Mouse (Mus musculus) intestine, embryonic 15.5 days (tissue): ENCODE data around the gene Lrrc39. TPM values are rescaled to one million over a fixed set of nuclear protein-coding genes. Genes with fewer than 3 reads are reported as not detected.
"Not testable (repeated sequence)": the region's sequence is repeated elsewhere in the genome, so short reads cannot be mapped to it uniquely, and the experiment has no call there.

Experiments
- ATAC-seq: fragments of 200-750 bp; cut with Nextera tagmentation; 2 replicates; pipeline ENCODE4 v1.8.0; 2017; ENCODE audit warnings: moderate TSS enrichment, moderate library complexity
- H3K27ac ChIP-seq: fragments of 300-500 bp; sonication (generic); 2 replicates; pipeline ENCODE4 v1.5.1; 2015; ENCODE audit warnings: mild to moderate bottlenecking, inconsistent platforms
- H3K27me3 ChIP-seq: fragments of 300-500 bp; sonication (generic); replicated peaks from 2 replicates; pipeline ENCODE4 v1.6.1; 2015; ENCODE audit warnings: inconsistent platforms
- H3K36me3 ChIP-seq: fragments of 300-500 bp; sonication (generic); 2 replicates; pipeline ENCODE4 v1.6.1; 2015; ENCODE audit warnings: inconsistent platforms
- H3K4me1 ChIP-seq: fragments of 300-500 bp; sonication (generic); replicated peaks from 2 replicates; pipeline ENCODE4 v1.6.1; 2015; ENCODE audit warnings: inconsistent platforms
- H3K4me2 ChIP-seq: fragments of 300-500 bp; sonication (generic); replicated peaks from 2 replicates; pipeline ENCODE4 v1.6.1; 2015; ENCODE audit warnings: mild to moderate bottlenecking, inconsistent platforms
- H3K4me3 ChIP-seq: fragments of 300-500 bp; sonication (generic); replicated peaks from 2 replicates; pipeline ENCODE4 v1.5.1; 2015; ENCODE audit warnings: inconsistent platforms
- H3K9ac ChIP-seq: fragments of 300-500 bp; sonication (generic); 2 replicates; pipeline ENCODE4 v1.6.1; 2015; ENCODE audit warnings: inconsistent platforms
- H3K9me3 ChIP-seq: fragments of 300-500 bp; sonication (generic); 2 replicates; pipeline ENCODE4 v1.6.1; 2016; ENCODE audit warnings: inconsistent platforms
- WGBS: fragments of 180-500 bp; shearing (Covaris S2); methylation state at CpG from one replicate; pipeline ENCODE4 v1.1.7; 2015; 5-methylcytosine and 5-hydroxymethylcytosine counted together
- polyA plus RNA-seq: library from polyadenylated mRNA; unstranded; fragments of >200 nt; fragmentation: Nextera tagmentation; extraction: Ambion mirVana; gene quantifications from 2 replicates; pipeline ENCODE4 v1.2.1, GENCODE M21; 2015

Gene Lrrc39
- 3.5 and 3.6 TPM in 2 replicates for polyA plus RNA-seq

- peak; percentile 98 for ATAC-seq
- Histone ChIP-seq H3K27ac (peak within 1 kb of the TSS; percentile 54), H3K27me3 (no peaks in the 10 kb centered on the region), H3K4me2 (peak within 1 kb of the TSS; percentile 40), H3K4me3 (peak within 1 kb of the TSS; percentile 17; the same call in 1 of the 2 replicates), H3K36me3 (no peaks in the 10 kb centered on the region), H3K9me3 (no peaks in the 10 kb centered on the region), H3K9ac (peak within 1 kb of the TSS; percentile 5; the same call in 1 of the 2 replicates), H3K4me1 (no peaks in the 10 kb centered on the region)
- WGBS = 59% methylated on average over 7 of the region's 7 CpGs
These were observed at the start of gene Lrrc39 for GRCm38 (mm10) chr3:116562408-116563094. Lrrc39 (plus strand) TSS chr3:116562973.

- 82% methylated on average over 12 of the region's 12 CpGs for WGBS
- Histone ChIP-seq H3K9ac (no peak overlapping the region), H3K36me3 (no peaks in the 10 kb centered on the region), H3K4me2 (no peak overlapping the region), H3K27me3 (no peaks in the 10 kb centered on the region), H3K4me1 (no peaks in the 10 kb centered on the region), H3K4me3 (no peak overlapping the region), H3K27ac (no peak overlapping the region), H3K9me3 (no peaks in the 10 kb centered on the region)
- no peak for ATAC-seq
These were observed 42.5 kb upstream of the Lrrc39 start for GRCm38 (mm10) chr3:116520141-116520761.

GRCm38 (mm10) chr3:116529741-116530140 is 33.0 kb upstream of the Lrrc39 start:
- Histone ChIP-seq H3K36me3 (peaks cover 3% of the 10 kb centered on the region; the same call in 1 of the 2 replicates), H3K27ac (no peak overlapping the region), H3K9me3 (no peaks in the 10 kb centered on the region), H3K27me3 (no peaks in the 10 kb centered on the region), H3K4me2 (no peak overlapping the region), H3K4me1 (no peaks in the 10 kb centered on the region), H3K4me3 (no peak overlapping the region), H3K9ac (no peak overlapping the region)
- WGBS = 56% methylated on average over 4 of the region's 5 CpGs
- no peak for ATAC-seq

DNA sequence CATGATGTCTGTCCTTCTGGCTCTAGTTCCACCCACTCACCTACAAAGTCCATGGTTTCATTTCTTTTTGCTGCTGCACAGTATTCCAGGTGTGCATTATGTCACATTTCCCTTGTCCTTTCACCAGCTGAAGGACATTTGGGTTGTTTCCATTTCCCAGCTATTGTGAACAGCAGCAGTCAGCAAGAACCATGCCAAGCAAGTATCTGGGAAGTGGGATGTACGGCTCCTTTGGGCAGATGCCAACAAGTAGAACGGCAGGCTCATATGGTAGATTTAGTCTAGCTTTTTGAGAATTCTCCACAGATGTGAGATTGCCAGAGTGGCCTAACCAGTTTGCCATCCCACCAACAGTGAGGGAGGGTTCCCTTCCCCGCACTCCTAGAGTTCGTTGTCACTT is 31.9 kb upstream of the Lrrc39 start:
- no peaks in the 10 kb centered on the region for H3K9me3 ChIP-seq
- 80% methylated on average over 4 of the region's 4 CpGs for WGBS
- no peaks in the 10 kb centered on the region for H3K27me3 ChIP-seq
- H3K4me1 ChIP-seq = no peaks in the 10 kb centered on the region
- no peak overlapping the region for H3K4me2 ChIP-seq
- H3K4me3 ChIP-seq = no peak overlapping the region
- no peak overlapping the region for H3K27ac ChIP-seq
- no peak for ATAC-seq
- H3K36me3 ChIP-seq = peaks cover 7% of the 10 kb centered on the region; the same call in 1 of the 2 replicates
- no peak overlapping the region for H3K9ac ChIP-seq

DNA sequence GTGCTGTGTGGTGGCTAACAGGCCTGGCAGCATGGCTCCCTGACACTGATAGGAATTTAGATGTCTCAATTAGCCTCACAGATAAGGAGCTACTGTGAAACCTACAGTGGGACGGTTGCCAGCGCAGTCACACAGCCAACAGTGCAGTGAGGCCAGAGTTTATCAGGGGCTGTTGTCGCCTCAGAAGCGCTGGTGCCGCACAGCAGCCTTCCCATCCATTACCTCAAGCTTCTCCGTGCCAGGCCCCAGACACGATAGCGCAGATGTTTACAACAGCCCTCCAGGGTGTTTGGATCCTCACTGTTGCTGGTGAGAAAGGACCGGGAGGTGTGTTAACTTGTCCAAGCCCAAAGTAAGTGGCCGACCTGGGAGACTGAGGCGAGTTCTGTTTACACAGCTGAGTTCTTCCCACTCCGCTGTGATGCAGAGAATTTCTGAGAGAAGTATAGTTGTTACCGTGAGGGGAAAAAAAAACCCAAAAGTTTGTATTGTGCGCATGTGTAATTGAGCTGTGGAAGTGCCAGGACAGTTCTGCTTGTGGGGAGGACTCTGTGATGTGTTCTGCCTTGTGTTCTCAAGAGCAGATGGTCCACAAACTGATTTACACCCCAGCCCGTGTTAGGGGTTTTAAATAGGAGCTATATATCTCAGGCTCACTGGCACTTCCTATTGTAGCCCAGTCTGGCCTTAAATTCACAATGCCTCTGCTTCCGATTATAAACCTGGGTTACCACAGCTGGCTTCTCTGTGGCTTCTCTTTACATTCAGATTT is 26.2 kb upstream of the Lrrc39 start:
- peak; percentile 71 for ATAC-seq
- Histone ChIP-seq H3K9ac (no peak overlapping the region), H3K27me3 (no peaks in the 10 kb centered on the region), H3K36me3 (peaks cover 12% of the 10 kb centered on the region), H3K4me2 (no peak overlapping the region), H3K27ac (no peak overlapping the region), H3K4me1 (no peaks in the 10 kb centered on the region), H3K9me3 (no peaks in the 10 kb centered on the region), H3K4me3 (no peak overlapping the region)
- WGBS = 37% methylated on average over 16 of the region's 16 CpGs

GRCm38 (mm10) chr3:116537200-116537573 is 25.6 kb upstream of the Lrrc39 start:
- H3K9me3 ChIP-seq = no peaks in the 10 kb centered on the region
- H3K4me1 ChIP-seq = no peaks in the 10 kb centered on the region
- no peak overlapping the region for H3K27ac ChIP-seq
- ATAC-seq = no peak
- H3K36me3 ChIP-seq = peaks cover 12% of the 10 kb centered on the region
- H3K4me2 ChIP-seq = no peak overlapping the region
- no peaks in the 10 kb centered on the region for H3K27me3 ChIP-seq
- H3K4me3 ChIP-seq = no peak overlapping the region
- no peak overlapping the region for H3K9ac ChIP-seq
- 49% methylated on average over 6 of the region's 6 CpGs for WGBS

GRCm38 (mm10) chr3:116542070-116542469 is 20.7 kb upstream of the Lrrc39 start:
- 78% methylated on average over 2 of the region's 2 CpGs for WGBS
- Histone ChIP-seq H3K9me3 (no peaks in the 10 kb centered on the region), H3K4me1 (no peaks in the 10 kb centered on the region), H3K4me3 (no peak overlapping the region), H3K4me2 (no peak overlapping the region), H3K9ac (no peak overlapping the region), H3K27ac (no peak overlapping the region), H3K36me3 (peaks cover 6% of the 10 kb centered on the region; the same call in 1 of the 2 replicates), H3K27me3 (no peaks in the 10 kb centered on the region)
- no peak for ATAC-seq

DNA sequence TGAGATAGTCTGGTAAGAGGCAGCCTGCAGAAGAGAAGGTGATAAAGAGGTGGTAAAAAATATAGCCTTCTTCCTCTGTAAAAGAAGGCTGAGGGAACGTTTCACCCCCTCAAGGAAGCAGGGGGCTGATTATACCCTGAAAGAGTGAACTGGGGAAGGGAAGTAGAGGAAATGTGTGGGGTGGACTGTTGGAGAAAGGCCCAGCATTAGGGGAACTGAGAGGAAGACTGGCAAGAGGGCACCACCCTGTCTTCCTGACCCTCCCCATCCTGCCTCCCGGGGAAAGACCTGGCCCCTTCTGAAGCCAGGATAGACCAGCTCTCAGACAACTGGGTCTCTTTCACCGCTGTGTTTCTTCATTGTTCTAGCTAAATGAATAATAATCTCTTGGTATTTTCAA is 20.2 kb upstream of the Lrrc39 start:
- Histone ChIP-seq H3K4me2 (no peak overlapping the region), H3K4me3 (no peak overlapping the region), H3K36me3 (peaks cover 9% of the 10 kb centered on the region; the same call in 1 of the 2 replicates), H3K9me3 (no peaks in the 10 kb centered on the region), H3K4me1 (no peaks in the 10 kb centered on the region), H3K27me3 (no peaks in the 10 kb centered on the region), H3K9ac (no peak overlapping the region), H3K27ac (no peak overlapping the region)
- ATAC-seq = no peak
- WGBS = 60% methylated on average over 3 of the region's 3 CpGs

DNA sequence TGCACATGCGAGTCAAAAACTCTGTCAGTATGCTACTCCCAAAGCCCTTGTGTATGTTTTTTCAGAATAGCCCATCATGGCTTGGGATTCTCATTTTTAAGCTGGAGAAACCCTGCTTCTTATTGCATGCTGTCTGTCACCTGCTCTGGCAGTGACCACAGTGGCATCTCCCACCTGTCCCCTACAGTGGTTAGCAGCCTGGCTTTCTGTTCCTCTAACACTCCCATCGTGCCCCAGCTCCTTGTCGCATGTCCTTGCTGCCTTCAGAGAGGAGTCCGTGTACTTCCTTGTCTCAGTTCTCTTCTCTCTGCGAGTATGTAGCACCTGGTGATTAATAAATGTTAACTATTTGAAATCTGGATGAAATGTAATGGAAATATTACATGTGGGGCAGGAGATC is 15.3 kb upstream of the Lrrc39 start:
- Histone ChIP-seq H3K9me3 (no peaks in the 10 kb centered on the region), H3K9ac (no peak overlapping the region), H3K36me3 (0 out of 2 replicates have a peak, but pooled peaks cover 8% of the 10 kb centered on the region), H3K4me1 (no peaks in the 10 kb centered on the region), H3K4me2 (no peak overlapping the region), H3K4me3 (no peak overlapping the region), H3K27me3 (no peaks in the 10 kb centered on the region), H3K27ac (no peak overlapping the region)
- no peak for ATAC-seq
- 77% methylated on average over 5 of the region's 5 CpGs for WGBS

GRCm38 (mm10) chr3:116551362-116551761 is 11.4 kb upstream of the Lrrc39 start:
- Histone ChIP-seq H3K27me3 (no peaks in the 10 kb centered on the region), H3K27ac (no peak overlapping the region), H3K9ac (no peak overlapping the region), H3K4me1 (no peaks in the 10 kb centered on the region), H3K36me3 (0 out of 2 replicates have a peak, but pooled peaks cover 8% of the 10 kb centered on the region), H3K9me3 (no peaks in the 10 kb centered on the region), H3K4me3 (no peak overlapping the region), H3K4me2 (no peak overlapping the region)
- WGBS = 92% methylated on average over 5 of the region's 5 CpGs
- ATAC-seq = no peak

GRCm38 (mm10) chr3:116561315-116561714 is 1.5 kb upstream of the Lrrc39 start:
- not testable (repeated sequence) for H3K4me1 ChIP-seq, H3K27me3 ChIP-seq, H3K36me3 ChIP-seq, H3K4me3 ChIP-seq, H3K27ac ChIP-seq, ATAC-seq, H3K9me3 ChIP-seq, H3K4me2 ChIP-seq, H3K9ac ChIP-seq
- whole genome bisulfite sequencing = 94% methylated on average over 14 of the region's 14 CpGs

DNA sequence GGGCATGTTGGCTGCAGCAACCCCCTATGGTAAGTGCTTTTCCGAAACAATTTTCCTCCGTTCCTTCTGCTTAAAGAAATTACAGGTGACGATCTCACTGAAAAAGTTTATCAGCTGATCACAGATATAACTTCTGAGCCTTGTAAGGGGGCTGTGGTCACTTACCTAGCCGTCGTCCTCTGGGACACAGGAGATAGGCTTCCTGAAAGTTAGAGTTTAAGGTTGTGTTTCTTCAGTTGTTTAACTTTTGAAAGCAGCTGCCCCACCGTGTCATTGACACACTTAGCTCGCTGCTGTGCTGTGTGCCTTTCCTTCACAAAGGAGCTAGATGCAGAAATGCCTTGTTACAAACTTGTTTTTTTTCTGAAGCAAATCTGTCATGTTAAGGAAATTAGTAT is 321 bp downstream of the Lrrc39 start:
- 55% methylated on average over 7 of the region's 7 CpGs for WGBS
- no peaks in the 10 kb centered on the region for H3K4me1 ChIP-seq
- no peaks in the 10 kb centered on the region for H3K9me3 ChIP-seq
- ATAC-seq = peak; percentile 65
- H3K4me2 ChIP-seq = peak overlapping the region; percentile 40
- H3K27me3 ChIP-seq = no peaks in the 10 kb centered on the region
- peak overlapping the region; percentile 5; the same call in 1 of the 2 replicates for H3K9ac ChIP-seq
- peak overlapping the region; percentile 17; the same call in 1 of the 2 replicates for H3K4me3 ChIP-seq
- H3K36me3 ChIP-seq = no peaks in the 10 kb centered on the region
- H3K27ac ChIP-seq = peak overlapping the region; percentile 54
